Mouse (Mus musculus) layer of hippocampus, postnatal 10 days (tissue): Measurements from ENCODE around the gene Usp45. TPM values are rescaled to one million over a fixed set of nuclear protein-coding genes. Genes with fewer than 3 reads are reported as not detected.
A peak's percentile ranks its signal among the peaks of the same experiment; 100 is the strongest.

Source experiments
- DNase-seq, 2 experiments: peaks; one replicate each; pipeline ENCODE4 v3.0.0; 2021; ENCODE audit warnings: low spot score in 2 of 2
- total RNA-seq, 2 experiments: library from RNA; stranded (reverse); gene quantifications; 2 replicates each; pipeline ENCODE4 v1.2.3; 2021

The Usp45 gene
- total RNA-seq, 2 experiments from 2014 or later: 30.7 to 31.1 TPM

- DNase-seq: no peak
These were observed 21.9 kb downstream of the Usp45 start for GRCm38 (mm10) chr4:21788903-21789302.

- DNase-seq: no peak
These were observed 22.9 kb downstream of the Usp45 start for GRCm38 (mm10) chr4:21789836-21790235.

- DNase-seq: peak; percentile 28 to 37
These were observed 26.7 kb downstream of the Usp45 start for GRCm38 (mm10) chr4:21793631-21794030.

GRCm38 (mm10) chr4:21801013-21801412 is 34.1 kb downstream of the Usp45 start:
- no peak for DNase-seq

GRCm38 (mm10) chr4:21801620-21802019 is 34.7 kb downstream of the Usp45 start:
- DNase-seq: no peak

- no peak for DNase-seq
These were observed 40.2 kb downstream of the Usp45 start for GRCm38 (mm10) chr4:21807204-21807603.

- DNase-seq: no peak
These were observed 43.7 kb downstream of the Usp45 start for GRCm38 (mm10) chr4:21810608-21811007.

GRCm38 (mm10) chr4:21812635-21813034 is 45.7 kb downstream of the Usp45 start:
- no peak for DNase-seq

GRCm38 (mm10) chr4:21814029-21814428 is 47.1 kb downstream of the Usp45 start:
- peak; percentile 47 to 51 for DNase-seq

- DNase-seq: no peak
These were observed 59.7 kb downstream of the Usp45 start for GRCm38 (mm10) chr4:21826616-21827015.

- DNase-seq: no peak
These were observed 65.9 kb downstream of the Usp45 start for GRCm38 (mm10) chr4:21832844-21833243.

GRCm38 (mm10) chr4:21847481-21848286 is 80.7 kb downstream of the Usp45 start, which contains the start of gene Pnisr:
Pnisr (plus strand) TSS chr4:21847583.
- DNase-seq: peak; percentile 95

- DNase-seq: peak; percentile 88 to 93
These were observed 81.3 kb downstream of the Usp45 start for GRCm38 (mm10) chr4:21848287-21848630.

GRCm38 (mm10) chr4:21857481-21857880 is 90.5 kb downstream of the Usp45 start:
- DNase-seq: no peak

- DNase-seq: no peak
These were observed 98.3 kb downstream of the Usp45 start for GRCm38 (mm10) chr4:21865226-21865625.

- DNase-seq: no peak
These were observed 111.8 kb downstream of the Usp45 start for GRCm38 (mm10) chr4:21878776-21879175.

GRCm38 (mm10) chr4:21879565-21880220 is 112.7 kb downstream of the Usp45 start, which contains the start of gene Coq3:
Coq3 (plus strand) TSS chr4:21879673.
- DNase-seq: peak; percentile 84 to 88

GRCm38 (mm10) chr4:21882806-21883205 is 115.8 kb downstream of the Usp45 start:
- DNase-seq: no peak

GRCm38 (mm10) chr4:21885831-21886230 is 118.9 kb downstream of the Usp45 start:
- no peak for DNase-seq
